Mouse (Mus musculus) liver, embryonic 14.5 days (tissue): ENCODE measurements at regions not wholly inside any gene's neighbourhood (a gene's known extent, or its start where the extent isn't known, plus 50 kb on each side); places are given as distances from the start of the nearest gene placed in this dataset.

ENCODE experiments used
- ATAC-seq: fragments of 200-750 bp; cut with Nextera tagmentation; 2 replicates; pipeline ENCODE4 v1.8.0; 2017; ENCODE audit warnings: moderate number of reproducible peaks, mild to moderate bottlenecking, moderate library complexity; ENCODE audit not compliant: insufficient read depth
- DNase-seq, 3 experiments: peaks; one replicate each; pipeline ENCODE4 v3.0.0-alpha.2; 2012 to 2013; ENCODE audit warnings: low read depth in 3 of 3, low spot score in 3 of 3
- H3K27ac ChIP-seq: fragments of 300-500 bp; sonication (generic); 2 replicates; pipeline ENCODE4 v1.5.1; 2014; ENCODE audit warnings: moderate library complexity, mild to moderate bottlenecking, control low read depth, inconsistent platforms
- H3K27me3 ChIP-seq: fragments of 300-500 bp; sonication (generic); 2 replicates; pipeline ENCODE4 v1.6.1; 2014; ENCODE audit warnings: mild to moderate bottlenecking, low read length, moderate library complexity; ENCODE audit not compliant: control insufficient read depth, insufficient read depth
- H3K36me3 ChIP-seq: fragments of 300-500 bp; sonication (generic); replicated peaks from 2 replicates; pipeline ENCODE4 v1.6.1; 2014; ENCODE audit warnings: low read depth; ENCODE audit not compliant: control insufficient read depth, insufficient read depth
- H3K4me1 ChIP-seq, 2 experiments: fragments of 200-500 bp in 1 of 2; fragments of 300-500 bp in 1 of 2; sonication (generic) in 1 of 2; replicated peaks; 2 replicates each; pipeline ENCODE4 v1.6.1; 2012 to 2014; ENCODE audit warnings: antibody characterized with exemption in 1 of 2, inconsistent platforms in 1 of 2, low read length in 1 of 2; ENCODE audit not compliant: control insufficient read depth in 2 of 2, insufficient read depth in 2 of 2
- H3K4me2 ChIP-seq: fragments of 300-500 bp; sonication (generic); 2 replicates; pipeline ENCODE4 v1.6.1; 2014; ENCODE audit warnings: low read depth, mild to moderate bottlenecking, control low read depth, moderate library complexity
- H3K4me3 ChIP-seq, 2 experiments: fragments of 200-500 bp in 1 of 2; fragments of 300-500 bp in 1 of 2; sonication (generic) in 1 of 2; 2 replicates each; pipeline ENCODE4 v1.5.1; 2012 to 2014; ENCODE audit warnings: low read depth in 2 of 2, low read length in 2 of 2, mild to moderate bottlenecking in 2 of 2, control low read depth in 1 of 2, inconsistent platforms in 1 of 2, moderate library complexity in 1 of 2; ENCODE audit not compliant: insufficient read depth in 1 of 2
- H3K9ac ChIP-seq: fragments of 300-500 bp; sonication (generic); replicated peaks from 2 replicates; pipeline ENCODE4 v1.6.1; 2014; ENCODE audit warnings: mild to moderate bottlenecking, control low read depth, moderate library complexity
- H3K9me3 ChIP-seq: fragments of 300-500 bp; sonication (generic); 2 replicates; pipeline ENCODE4 v1.6.1; 2016; ENCODE audit warnings: low read length, mixed read lengths; ENCODE audit not compliant: control insufficient read depth
- CTCF ChIP-seq: IDR thresholded peaks from 2 replicates; pipeline ENCODE4 v1.5.1; 2016; ENCODE audit warnings: antibody characterized with exemption, low read depth, control low read depth
- EP300 ChIP-seq: IDR thresholded peaks from 2 replicates; pipeline ENCODE4 v1.6.1; 2016; ENCODE audit warnings: antibody characterized with exemption, low read depth
- WGBS: fragments of 180-500 bp; shearing (Covaris S2); extraction: QIAGEN DNeasy Blood & Tissue Kit; methylation state at CpG from one replicate; pipeline ENCODE4 v1.1.7; 2014; ENCODE audit not compliant: insufficient replicate concordance; 5-methylcytosine and 5-hydroxymethylcytosine counted together

- peaks cover 0 to 4% of the 10 kb centered on the region in 2 experiments; a peak in 1 of 4 replicates for H3K4me1 ChIP-seq
- H3K27ac ChIP-seq = no peak overlapping the region
- no peak overlapping the region for H3K4me3 ChIP-seq
- DNase-seq (no peak), ATAC-seq (no peak)
- H3K27me3 ChIP-seq = no peaks in the 10 kb centered on the region
- 19% methylated on average over 12 of the region's 12 CpGs for WGBS
- H3K4me2 ChIP-seq = peak overlapping the region; percentile 40
- H3K9ac ChIP-seq = no peak overlapping the region
- TF ChIP-seq CTCF = no peak
- TF ChIP-seq EP300 = no peak
- H3K9me3 ChIP-seq = no peaks in the 10 kb centered on the region
- no peaks in the 10 kb centered on the region for H3K36me3 ChIP-seq
Measured at GRCm38 (mm10) chr2:170267152-170267551, 119.2 kb upstream of the Zfp217 start.

- peak; percentile 55 for TF ChIP-seq CTCF
- TF ChIP-seq EP300 = no peak
- Histone ChIP-seq H3K36me3 (no peaks in the 10 kb centered on the region), H3K4me2 (peak overlapping the region; percentile 40), H3K27me3 (no peaks in the 10 kb centered on the region), H3K27ac (no peak overlapping the region), H3K4me1 (peaks cover 0 to 4% of the 10 kb centered on the region in 2 experiments; a peak in 1 of 4 replicates), H3K4me3 (peak overlapping the region; percentile 6 to 33; a peak in 1 of 4 replicates), H3K9me3 (no peaks in the 10 kb centered on the region), H3K9ac (no peak overlapping the region)
- DNase-seq (no peak), ATAC-seq (no peak)
- WGBS = 15% methylated on average over 16 of the region's 16 CpGs
Measured at GRCm38 (mm10) chr2:170266407-170267101, 118.7 kb upstream of the Zfp217 start.

- peaks cover 0 to 4% of the 10 kb centered on the region in 2 experiments; a peak in 1 of 4 replicates for H3K4me1 ChIP-seq
- no peak overlapping the region for H3K9ac ChIP-seq
- no peak for DNase-seq
- no peak for ATAC-seq
- H3K4me2 ChIP-seq = no peak overlapping the region
- no peak overlapping the region for H3K27ac ChIP-seq
- no peak for TF ChIP-seq CTCF
- TF ChIP-seq EP300 = no peak
- no peaks in the 10 kb centered on the region for H3K36me3 ChIP-seq
- no peaks in the 10 kb centered on the region for H3K9me3 ChIP-seq
- H3K27me3 ChIP-seq = no peaks in the 10 kb centered on the region
- WGBS = 55% methylated on average over 4 of the region's 4 CpGs
- H3K4me3 ChIP-seq = no peak overlapping the region
Measured at GRCm38 (mm10) chr2:170263594-170263993, 115.7 kb upstream of the Zfp217 start.

GRCm38 (mm10) chr2:170261191-170261590 is 113.3 kb upstream of the Zfp217 start:
- H3K9ac ChIP-seq = no peak overlapping the region
- H3K27me3 ChIP-seq = no peaks in the 10 kb centered on the region
- H3K4me3 ChIP-seq = no peak overlapping the region
- 80% methylated on average over 2 of the region's 2 CpGs for WGBS
- DNase-seq (no peak), ATAC-seq (no peak)
- H3K4me1 ChIP-seq = no peaks in the 10 kb centered on the region
- H3K9me3 ChIP-seq = no peaks in the 10 kb centered on the region
- no peak overlapping the region for H3K4me2 ChIP-seq
- H3K36me3 ChIP-seq = no peaks in the 10 kb centered on the region
- TF ChIP-seq CTCF (no peak), EP300 (no peak)
- no peak overlapping the region for H3K27ac ChIP-seq

GRCm38 (mm10) chr2:170259662-170260457 is 112.0 kb upstream of the Zfp217 start:
- no peak overlapping the region for H3K9ac ChIP-seq
- no peak overlapping the region for H3K4me3 ChIP-seq
- no peak overlapping the region for H3K27ac ChIP-seq
- H3K36me3 ChIP-seq = no peaks in the 10 kb centered on the region
- H3K9me3 ChIP-seq = no peaks in the 10 kb centered on the region
- no peak for DNase-seq
- H3K27me3 ChIP-seq = no peaks in the 10 kb centered on the region
- TF ChIP-seq EP300 (no peak), CTCF (no peak)
- WGBS = 72% methylated on average over 10 of the region's 10 CpGs
- H3K4me2 ChIP-seq = no peak overlapping the region
- ATAC-seq = no peak
- no peaks in the 10 kb centered on the region for H3K4me1 ChIP-seq
